Mouse (Mus musculus): ENCODE data around the gene Gpc6. TPM values are rescaled to one million over a fixed set of nuclear protein-coding genes. Genes with fewer than 3 reads are reported as not detected.
"Not testable (repeated sequence)": the region's sequence is repeated elsewhere in the genome, so short reads cannot be mapped to it uniquely, and the experiment has no call there.

The Gpc6 gene
- polyA plus RNA-seq, 1 experiment from 2014 or later, result 19.3 TPM

DNA sequence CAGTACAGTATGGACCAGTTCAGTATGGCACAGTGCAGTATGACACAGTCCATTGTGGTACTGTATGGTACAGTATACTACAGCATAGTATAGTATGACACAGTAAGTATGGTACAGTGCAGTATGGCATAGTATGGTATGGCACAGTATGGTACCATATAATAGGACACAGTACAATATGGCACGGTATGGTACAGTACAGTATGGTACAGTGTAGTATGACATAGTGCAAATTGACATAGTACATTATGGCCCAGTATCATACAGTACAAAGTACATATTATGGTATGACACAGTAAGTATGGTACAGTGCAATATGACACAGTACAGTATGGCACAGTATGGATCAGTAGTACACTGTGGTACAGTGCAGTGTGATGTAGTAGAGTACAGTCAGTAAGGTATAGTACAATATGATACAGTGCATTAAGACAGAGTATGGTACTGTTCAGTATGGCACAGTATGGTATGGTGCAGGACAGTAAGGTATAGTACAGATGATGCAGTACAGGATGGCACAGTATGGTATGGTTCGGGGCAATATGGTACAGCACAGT, 521.6 kb downstream of the Gpc6 start:
- peak; percentile 60 for ATAC-seq
- 98% methylated on average over 2 of the region's 2 CpGs for WGBS
- not testable (repeated sequence) for H3K4me3 ChIP-seq (ENCODE audit: low read length); H3K9ac ChIP-seq (ENCODE audit: low read depth, low read length); H3K27ac ChIP-seq (ENCODE audit: low read depth, low read length); H3K36me3 ChIP-seq (ENCODE audit: control insufficient read depth, insufficient read depth, low read length); H3K4me1 ChIP-seq (ENCODE audit: control insufficient read depth, insufficient read depth, low read depth, low read length); H3K9me3 ChIP-seq (ENCODE audit: control insufficient read depth, low read length); H3K27me3 ChIP-seq (replicated peaks; ENCODE audit: control insufficient read depth, insufficient read depth, low read length); H3K4me2 ChIP-seq (ENCODE audit: low read length)

GRCm38 (mm10) chr14:117451391-117451991, 526.4 kb downstream of the Gpc6 start:
- Histone ChIP-seq H3K36me3 (ENCODE audit: control insufficient read depth, insufficient read depth, low read length) (no peaks in the 10 kb centered on the region), H3K9ac (ENCODE audit: low read depth, low read length) (no peak overlapping the region), H3K4me2 (ENCODE audit: low read length) (no peak overlapping the region), H3K27me3 (replicated peaks; ENCODE audit: control insufficient read depth, insufficient read depth, low read length) (no peaks in the 10 kb centered on the region; the same call in 1 of the 2 replicates), H3K9me3 (ENCODE audit: control insufficient read depth, low read length) (no peaks in the 10 kb centered on the region), H3K27ac (ENCODE audit: low read depth, low read length) (no peak overlapping the region), H3K4me3 (ENCODE audit: low read length) (no peak overlapping the region), H3K4me1 (ENCODE audit: control insufficient read depth, insufficient read depth, low read depth, low read length) (peaks cover 3% of the 10 kb centered on the region)
- no peak for ATAC-seq
- 29% methylated on average over 3 of the region's 3 CpGs for WGBS

- Histone ChIP-seq H3K36me3 (ENCODE audit: control insufficient read depth, insufficient read depth, low read length) (no peaks in the 10 kb centered on the region), H3K9me3 (ENCODE audit: control insufficient read depth, low read length) (no peaks in the 10 kb centered on the region), H3K4me2 (ENCODE audit: low read length) (peak overlapping the region; percentile 32; the same call in 1 of the 2 replicates), H3K27ac (ENCODE audit: low read depth, low read length) (no peak overlapping the region), H3K27me3 (replicated peaks; ENCODE audit: control insufficient read depth, insufficient read depth, low read length) (no peaks in the 10 kb centered on the region; the same call in 1 of the 2 replicates), H3K4me3 (ENCODE audit: low read length) (no peak overlapping the region), H3K9ac (ENCODE audit: low read depth, low read length) (no peak overlapping the region), H3K4me1 (ENCODE audit: control insufficient read depth, insufficient read depth, low read depth, low read length) (peaks cover 3% of the 10 kb centered on the region)
- 0 out of 2 replicates have a peak, but pooled peaks have one; percentile 40 for ATAC-seq
- 39% methylated on average over 7 of the region's 7 CpGs for WGBS
These were observed 527.0 kb downstream of the Gpc6 start for GRCm38 (mm10) chr14:117452150-117452549.

GRCm38 (mm10) chr14:117473378-117473777, 548.3 kb downstream of the Gpc6 start:
- ATAC-seq, result 0 out of 2 replicates have a peak, but pooled peaks have one; percentile 24
- H3K9ac ChIP-seq (ENCODE audit: low read depth, low read length), result no peak overlapping the region
- no peaks in the 10 kb centered on the region for H3K36me3 ChIP-seq (ENCODE audit: control insufficient read depth, insufficient read depth, low read length)
- H3K27me3 ChIP-seq (replicated peaks; ENCODE audit: control insufficient read depth, insufficient read depth, low read length), result no peaks in the 10 kb centered on the region
- WGBS, result 42% methylated on average over 2 of the region's 2 CpGs
- H3K9me3 ChIP-seq (ENCODE audit: control insufficient read depth, low read length), result no peaks in the 10 kb centered on the region
- H3K4me3 ChIP-seq (ENCODE audit: low read length), result no peak overlapping the region
- no peak overlapping the region for H3K4me2 ChIP-seq (ENCODE audit: low read length)
- H3K27ac ChIP-seq (ENCODE audit: low read depth, low read length), result no peak overlapping the region
- H3K4me1 ChIP-seq (ENCODE audit: control insufficient read depth, insufficient read depth, low read depth, low read length), result no peaks in the 10 kb centered on the region

DNA sequence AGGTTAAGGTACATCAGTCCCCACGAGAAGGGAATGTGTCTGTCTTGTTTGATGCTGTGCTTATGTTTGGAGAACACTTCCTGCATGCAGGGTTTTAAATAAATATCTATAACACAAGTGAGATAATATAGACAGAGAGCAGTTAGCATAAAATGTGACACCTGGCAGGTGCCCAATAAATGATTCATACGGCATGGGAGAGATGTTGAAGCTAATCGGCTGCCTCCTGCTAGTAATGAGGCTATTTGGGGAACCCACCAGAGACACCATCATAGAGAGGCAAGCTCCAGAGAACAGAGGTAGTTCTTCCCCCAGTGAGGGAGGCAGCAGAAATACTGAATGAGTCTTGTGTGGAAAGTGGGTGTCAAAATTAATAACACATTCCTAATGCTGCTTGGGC, 553.8 kb downstream of the Gpc6 start:
- 48% methylated on average over 3 of the region's 3 CpGs for WGBS
- H3K4me3 ChIP-seq (ENCODE audit: low read length), result no peak overlapping the region
- no peaks in the 10 kb centered on the region for H3K9me3 ChIP-seq (ENCODE audit: control insufficient read depth, low read length)
- no peaks in the 10 kb centered on the region for H3K36me3 ChIP-seq (ENCODE audit: control insufficient read depth, insufficient read depth, low read length)
- ATAC-seq, result no peak
- H3K27ac ChIP-seq (ENCODE audit: low read depth, low read length), result no peak overlapping the region
- no peak overlapping the region for H3K9ac ChIP-seq (ENCODE audit: low read depth, low read length)
- no peaks in the 10 kb centered on the region for H3K4me1 ChIP-seq (ENCODE audit: control insufficient read depth, insufficient read depth, low read depth, low read length)
- no peak overlapping the region for H3K4me2 ChIP-seq (ENCODE audit: low read length)
- no peaks in the 10 kb centered on the region for H3K27me3 ChIP-seq (replicated peaks; ENCODE audit: control insufficient read depth, insufficient read depth, low read length)

- H3K36me3 ChIP-seq (ENCODE audit: control insufficient read depth, insufficient read depth, low read length), result no peaks in the 10 kb centered on the region
- 67% methylated on average over 4 of the region's 4 CpGs for WGBS
- no peaks in the 10 kb centered on the region for H3K27me3 ChIP-seq (replicated peaks; ENCODE audit: control insufficient read depth, insufficient read depth, low read length)
- H3K4me1 ChIP-seq (ENCODE audit: control insufficient read depth, insufficient read depth, low read depth, low read length), result no peaks in the 10 kb centered on the region
- no peak overlapping the region for H3K27ac ChIP-seq (ENCODE audit: low read depth, low read length)
- peak; percentile 70 for ATAC-seq
- H3K9ac ChIP-seq (ENCODE audit: low read depth, low read length), result no peak overlapping the region
- H3K9me3 ChIP-seq (ENCODE audit: control insufficient read depth, low read length), result no peaks in the 10 kb centered on the region
- H3K4me2 ChIP-seq (ENCODE audit: low read length), result no peak overlapping the region
- no peak overlapping the region for H3K4me3 ChIP-seq (ENCODE audit: low read length)
These were observed 562.1 kb downstream of the Gpc6 start for GRCm38 (mm10) chr14:117487161-117487754.

DNA sequence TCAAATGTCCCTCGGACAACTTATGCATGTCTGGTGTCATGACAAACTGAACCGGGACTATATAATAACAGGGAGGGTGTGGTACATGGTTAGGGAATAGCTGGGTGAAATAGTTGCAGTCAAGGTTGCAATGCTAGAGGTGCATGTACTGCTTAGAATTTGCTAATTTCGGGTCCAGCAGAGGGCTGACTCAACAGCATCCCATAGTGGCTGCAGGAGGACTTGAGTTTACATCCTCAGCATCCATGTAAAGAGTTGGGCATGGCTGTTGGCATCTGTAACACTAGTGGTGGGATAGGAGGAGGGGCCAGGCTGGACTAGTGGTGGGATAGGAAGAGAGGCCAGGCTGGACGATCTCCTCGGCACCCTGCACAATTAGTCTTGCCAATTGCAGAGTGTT, 565.4 kb downstream of the Gpc6 start:
- no peak for ATAC-seq
- no peak overlapping the region for H3K27ac ChIP-seq (ENCODE audit: low read depth, low read length)
- no peak overlapping the region for H3K9ac ChIP-seq (ENCODE audit: low read depth, low read length)
- H3K36me3 ChIP-seq (ENCODE audit: control insufficient read depth, insufficient read depth, low read length), result no peaks in the 10 kb centered on the region
- H3K4me3 ChIP-seq (ENCODE audit: low read length), result no peak overlapping the region
- H3K4me2 ChIP-seq (ENCODE audit: low read length), result no peak overlapping the region
- 75% methylated on average over 5 of the region's 5 CpGs for WGBS
- no peaks in the 10 kb centered on the region for H3K27me3 ChIP-seq (replicated peaks; ENCODE audit: control insufficient read depth, insufficient read depth, low read length)
- H3K9me3 ChIP-seq (ENCODE audit: control insufficient read depth, low read length), result no peaks in the 10 kb centered on the region
- no peaks in the 10 kb centered on the region for H3K4me1 ChIP-seq (ENCODE audit: control insufficient read depth, insufficient read depth, low read depth, low read length)

- no peaks in the 10 kb centered on the region for H3K27me3 ChIP-seq (replicated peaks; ENCODE audit: control insufficient read depth, insufficient read depth, low read length)
- H3K4me1 ChIP-seq (ENCODE audit: control insufficient read depth, insufficient read depth, low read depth, low read length), result no peaks in the 10 kb centered on the region
- ATAC-seq, result no peak
- no peak overlapping the region for H3K4me3 ChIP-seq (ENCODE audit: low read length)
- no peak overlapping the region for H3K9ac ChIP-seq (ENCODE audit: low read depth, low read length)
- WGBS, result 65% methylated on average over 3 of the region's 3 CpGs
- no peak overlapping the region for H3K4me2 ChIP-seq (ENCODE audit: low read length)
- H3K9me3 ChIP-seq (ENCODE audit: control insufficient read depth, low read length), result no peaks in the 10 kb centered on the region
- H3K36me3 ChIP-seq (ENCODE audit: control insufficient read depth, insufficient read depth, low read length), result no peaks in the 10 kb centered on the region
- no peak overlapping the region for H3K27ac ChIP-seq (ENCODE audit: low read depth, low read length)
These were observed 570.0 kb downstream of the Gpc6 start for GRCm38 (mm10) chr14:117495118-117495517.

DNA sequence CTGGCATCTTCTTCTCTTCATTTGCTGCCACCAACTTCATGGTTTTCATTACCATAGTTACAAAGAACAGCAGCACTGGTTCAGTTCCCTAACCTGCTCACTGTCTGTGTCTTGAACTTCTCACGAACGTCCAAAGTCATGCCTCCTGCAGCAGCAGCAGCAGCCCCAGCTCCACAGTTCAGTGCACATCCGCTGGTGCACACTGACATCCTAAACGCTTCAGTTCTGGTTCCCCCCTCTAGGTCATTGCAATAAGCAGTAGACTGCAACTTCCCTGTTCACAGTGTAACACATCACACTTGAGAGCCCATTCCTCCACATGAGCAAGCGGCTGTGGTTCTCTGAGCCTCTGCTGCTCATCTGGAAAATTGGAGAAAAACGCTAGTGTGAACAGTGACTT, 573.7 kb downstream of the Gpc6 start:
- Histone ChIP-seq H3K27me3 (replicated peaks; ENCODE audit: control insufficient read depth, insufficient read depth, low read length) (no peaks in the 10 kb centered on the region), H3K9me3 (ENCODE audit: control insufficient read depth, low read length) (no peaks in the 10 kb centered on the region), H3K9ac (ENCODE audit: low read depth, low read length) (no peak overlapping the region), H3K27ac (ENCODE audit: low read depth, low read length) (no peak overlapping the region), H3K4me3 (ENCODE audit: low read length) (no peak overlapping the region), H3K4me2 (ENCODE audit: low read length) (no peak overlapping the region), H3K4me1 (ENCODE audit: control insufficient read depth, insufficient read depth, low read depth, low read length) (no peaks in the 10 kb centered on the region), H3K36me3 (ENCODE audit: control insufficient read depth, insufficient read depth, low read length) (no peaks in the 10 kb centered on the region)
- WGBS, result 72% methylated on average over 6 of the region's 6 CpGs
- no peak for ATAC-seq
